Mouse (Mus musculus) bone marrow, adult 2 months (tissue): ENCODE results near the gene Shisal1. TPM values are rescaled to one million over a fixed set of nuclear protein-coding genes. Genes with fewer than 3 reads are reported as not detected.

Experiments used
- H3K27ac ChIP-seq: fragments of 200-500 bp; 2 replicates; pipeline ENCODE4 v1.5.1; 2012; ENCODE audit warnings: low read depth, mild to moderate bottlenecking, control low read depth, inconsistent platforms, low read length; ENCODE audit not compliant: control insufficient read depth, poor library complexity, insufficient read depth
- H3K4me1 ChIP-seq: fragments of 200-500 bp; 2 replicates; pipeline ENCODE4 v1.6.1; 2011; ENCODE audit warnings: low read length; ENCODE audit not compliant: control insufficient read depth, insufficient read depth
- H3K4me3 ChIP-seq: fragments of 200-500 bp; replicated peaks from 2 replicates; pipeline ENCODE3; 2011; ENCODE audit warnings: mild to moderate bottlenecking, low read depth, low read length, control low read depth; ENCODE audit not compliant: control insufficient read depth
- CTCF ChIP-seq: fragments of 200-500 bp; IDR thresholded peaks from 2 replicates; pipeline ENCODE4 v1.5.1; 2011; ENCODE audit warnings: low read length, control low read depth; ENCODE audit not compliant: control insufficient read depth, insufficient read depth
- POLR2A ChIP-seq: fragments of 200-500 bp; IDR thresholded peaks from 2 replicates; pipeline ENCODE4 v1.6.1; 2011; ENCODE audit warnings: low read depth, mild to moderate bottlenecking, control low read depth, low read length, borderline replicate concordance; ENCODE audit not compliant: control insufficient read depth
- WGBS: fragments of 180-500 bp; shearing (Covaris S2); methylation state at CpG from one replicate; pipeline ENCODE4 v1.1.7; 2018; 5-methylcytosine and 5-hydroxymethylcytosine counted together
- polyA plus RNA-seq: library from polyadenylated mRNA; stranded (reverse); fragments of >200 nt; gene quantifications from 2 replicates; pipeline ENCODE4 v1.2.4, GENCODE M21; 2011; ENCODE audit warnings: low replicate concordance; ENCODE audit not compliant: missing spikeins, insufficient read depth, insufficient read length

Gene Shisal1
- polyA plus RNA-seq, 1 experiment: 0.75 TPM

GRCm38 (mm10) chr15:84329940-84330339 is 117.0 kb downstream of the Shisal1 start:
- Histone ChIP-seq H3K4me1 (peaks cover 4% of the 10 kb centered on the region; the same call in 1 of the 2 replicates), H3K4me3 (no peak overlapping the region), H3K27ac (no peak overlapping the region)
- WGBS: 90% methylated on average over 8 of the region's 8 CpGs
- TF ChIP-seq CTCF: no peak
- no peak for TF ChIP-seq POLR2A

Other genes starting within 250 kb of the Shisal1 start
- 85.2 and 120 TPM in 2 replicates for gene Parvb, start 215.1 kb downstream of the Shisal1 start, polyA plus RNA-seq
- 25.8 and 35.4 TPM in 2 replicates for gene Parvg, start 123.1 kb downstream of the Shisal1 start, polyA plus RNA-seq
- 0.90 and 2.1 TPM in 2 replicates for gene Rtl6, start 110.7 kb upstream of the Shisal1 start, polyA plus RNA-seq
- gene Prr5, start 222.5 kb upstream of the Shisal1 start, polyA plus RNA-seq: 3.4 and 8.8 TPM in 2 replicates